Mouse (Mus musculus) testis, adult 2 months (tissue): ENCODE data around the gene Zfp362.

ENCODE experiments used
- CTCF ChIP-seq: fragments of 200-500 bp; IDR thresholded peaks from 2 replicates; pipeline ENCODE4 v1.5.1; 2012; ENCODE audit warnings: low read depth, mild to moderate bottlenecking, inconsistent platforms, low read length, moderate library complexity; ENCODE audit not compliant: control insufficient read depth, insufficient read depth, insufficient replicate concordance
- POLR2A ChIP-seq: fragments of 200-500 bp; IDR thresholded peaks from 2 replicates; pipeline ENCODE4 v1.6.1; 2012; ENCODE audit warnings: low read depth, mild to moderate bottlenecking, inconsistent platforms, low read length, moderate library complexity; ENCODE audit not compliant: control insufficient read depth

DNA sequence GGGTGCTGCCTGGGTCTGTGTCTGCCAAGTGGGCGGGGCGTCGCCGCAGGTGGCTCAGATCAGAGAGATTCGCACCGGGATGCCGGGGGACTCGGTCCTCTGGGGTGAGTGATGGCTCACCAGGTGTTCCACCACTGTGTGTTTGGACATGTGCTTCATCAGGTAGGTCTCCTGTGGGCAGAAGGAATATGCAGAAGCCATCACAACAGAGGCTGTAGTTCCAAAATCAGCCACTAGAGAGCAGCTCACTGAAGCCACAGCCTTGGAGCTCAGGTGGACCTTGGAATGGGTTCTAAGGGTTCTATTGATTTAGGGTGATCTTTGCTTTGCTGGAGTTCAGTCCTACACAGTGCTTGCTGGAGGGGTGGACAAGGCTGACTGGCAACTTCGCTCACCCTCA lies 31.4 kb downstream of the Zfp362 start:
- TF ChIP-seq CTCF (peak; percentile 53; the same call in 1 of the 2 replicates), POLR2A (no peak)
